Mouse (Mus musculus): ENCODE measurements at regions not wholly inside any gene's neighbourhood (a gene's known extent, or its start where the extent isn't known, plus 50 kb on each side); places are given as distances from the start of the nearest gene placed in this dataset.
"Not testable (repeated sequence)": the region's sequence is repeated elsewhere in the genome, so short reads cannot be mapped to it uniquely, and the experiment has no call there.

GRCm38 (mm10) chr15:19458485-19458884 is 639.7 kb downstream of the Cdh10 start:
- no peak for DNase-seq (ENCODE audit: low spot score in 2 of 2)
- intact Hi-C loops (cut with DNase I), result no loop called here

DNA sequence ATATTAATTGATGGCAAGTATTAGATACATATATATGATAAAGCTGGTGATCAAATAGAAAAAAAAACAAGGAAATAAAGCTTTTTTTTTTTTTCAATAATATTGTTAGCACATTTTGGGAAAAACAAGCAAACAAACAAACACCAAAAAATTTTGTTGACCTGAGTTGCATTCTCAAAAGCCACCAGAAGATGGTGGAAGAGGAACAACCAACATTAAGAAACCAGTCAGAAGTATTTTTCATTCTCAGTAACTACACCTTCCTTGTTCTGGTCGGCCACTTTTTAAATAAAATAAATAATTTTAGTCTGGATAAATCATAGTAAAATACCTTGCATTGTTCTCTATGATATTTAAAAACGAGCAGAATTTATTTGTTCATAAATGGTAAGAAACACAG is 654.8 kb downstream of the Cdh10 start:
- DNase-seq (ENCODE audit: low spot score in 2 of 2), result no peak
- intact Hi-C loops (cut with DNase I), result loop anchor here (5.0 to 10.0 kb wide), 2 partner anchors 931 to 1934 kb away; no protein-coding TSS in a partner anchor

DNA sequence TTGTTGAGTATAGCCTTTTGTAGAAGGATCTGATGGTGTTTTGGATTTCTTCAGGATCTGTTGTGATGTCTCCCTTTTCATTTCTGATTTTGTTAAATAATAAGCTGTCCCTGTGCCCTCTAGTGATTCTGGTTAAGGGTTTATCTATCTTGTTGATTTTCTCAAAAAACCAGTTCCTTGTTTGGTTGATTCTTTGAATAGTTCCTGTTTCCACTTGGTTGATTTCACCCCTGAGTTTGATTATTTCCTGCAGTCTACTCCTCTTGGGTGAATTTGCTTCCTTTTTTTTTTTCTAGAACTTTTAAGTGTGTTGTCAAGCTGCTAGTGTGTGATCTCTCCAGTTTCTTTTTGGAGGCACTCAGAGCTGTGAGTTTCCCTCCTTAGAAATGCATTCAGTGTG is 674.8 kb downstream of the Cdh10 start:
- intact Hi-C loops (cut with DNase I); DNase-seq (ENCODE audit: low spot score in 2 of 2): not testable (repeated sequence)

DNA sequence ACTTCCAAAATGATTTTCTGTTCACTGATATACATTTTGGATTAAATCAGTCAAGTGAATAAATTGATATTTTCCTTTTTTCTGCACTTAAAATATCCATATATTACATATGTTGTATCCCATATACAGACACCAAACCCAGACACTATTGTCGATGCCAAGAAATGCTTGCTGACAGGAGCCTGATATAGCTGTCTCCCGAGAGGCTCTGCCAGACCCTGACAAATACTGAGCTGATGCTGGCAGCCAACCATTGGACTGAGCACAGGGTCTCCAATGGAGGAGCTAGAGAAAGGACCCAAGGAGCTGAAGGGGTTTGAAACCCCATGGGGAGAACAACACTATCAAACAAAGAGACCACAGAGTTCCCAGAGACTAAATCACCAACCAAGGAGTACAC is 700.6 kb downstream of the Cdh10 start:
- intact Hi-C loops (cut with DNase I), result no loop called here
- no peak for DNase-seq (ENCODE audit: low spot score in 2 of 2)

GRCm38 (mm10) chr15:19540676-19541075 is 721.9 kb downstream of the Cdh10 start:
- intact Hi-C loops (cut with DNase I), result no loop called here
- DNase-seq (ENCODE audit: low spot score in 2 of 2), result no peak

DNA sequence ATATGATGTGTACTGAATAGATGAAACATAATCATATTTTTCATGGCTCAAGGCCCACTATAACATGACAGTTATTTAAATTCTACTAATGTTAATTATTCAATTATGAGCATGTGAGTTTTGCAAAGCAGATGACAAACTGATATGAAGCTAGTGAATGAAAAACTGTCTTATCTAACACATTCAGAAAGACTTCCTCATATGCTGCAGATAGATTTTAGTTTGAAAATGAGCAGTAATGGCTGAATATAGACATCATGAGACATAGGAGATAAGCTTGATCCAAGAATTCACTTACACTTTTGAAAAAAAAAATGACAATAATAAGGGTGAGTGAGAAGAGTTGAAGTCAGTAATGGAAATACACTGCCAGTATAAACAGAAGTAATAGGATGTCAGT is 731.0 kb downstream of the Cdh10 start:
- no peak for DNase-seq (ENCODE audit: low spot score in 2 of 2)
- intact Hi-C loops (cut with DNase I), result no loop called here

- no peak for DNase-seq (ENCODE audit: low spot score in 2 of 2)
- intact Hi-C loops (cut with DNase I), result no loop called here
Measured at GRCm38 (mm10) chr15:19584769-19585168, 766.0 kb downstream of the Cdh10 start.

DNA sequence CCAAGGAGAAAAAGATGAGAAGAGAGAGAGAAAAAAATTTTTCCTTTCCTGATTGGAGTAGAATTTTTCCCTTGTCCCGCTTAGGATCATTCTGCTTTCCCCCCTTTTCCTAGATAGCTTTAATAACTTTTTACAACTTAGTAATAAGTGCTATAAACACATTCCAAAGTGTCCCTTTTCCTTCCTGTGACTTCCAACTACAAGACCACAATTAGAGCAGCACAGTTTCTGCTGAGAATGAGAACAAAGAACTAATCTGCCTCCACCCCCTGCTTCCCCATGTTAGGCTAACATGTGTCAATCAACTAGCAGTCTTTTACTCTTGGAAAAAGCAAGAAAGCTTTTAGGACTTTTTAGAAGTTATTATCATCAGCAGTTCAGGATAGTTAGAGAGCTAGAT is 766.5 kb downstream of the Cdh10 start:
- DNase-seq (ENCODE audit: low spot score in 2 of 2), result no peak
- intact Hi-C loops (cut with DNase I), result no loop called here

DNA sequence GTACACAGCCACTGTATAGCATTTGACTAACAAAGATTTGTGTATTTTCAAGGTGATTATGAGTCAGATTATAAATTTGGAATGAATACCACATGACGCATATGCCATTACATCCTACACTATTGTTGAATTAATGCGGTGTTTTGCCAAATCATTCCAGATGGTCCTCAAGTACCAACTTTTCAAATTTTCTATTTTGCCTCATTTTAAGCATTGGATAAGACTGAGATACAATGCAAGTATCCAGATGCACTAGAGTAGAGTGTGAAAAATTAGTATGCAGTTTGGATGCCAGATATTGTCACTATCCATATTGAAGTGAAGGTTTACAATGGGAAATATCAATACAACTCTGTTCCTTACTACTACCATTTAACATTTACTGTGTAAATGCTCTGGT is 775.0 kb downstream of the Cdh10 start:
- intact Hi-C loops (cut with DNase I), result no loop called here
- DNase-seq (ENCODE audit: low spot score in 2 of 2), result no peak

DNA sequence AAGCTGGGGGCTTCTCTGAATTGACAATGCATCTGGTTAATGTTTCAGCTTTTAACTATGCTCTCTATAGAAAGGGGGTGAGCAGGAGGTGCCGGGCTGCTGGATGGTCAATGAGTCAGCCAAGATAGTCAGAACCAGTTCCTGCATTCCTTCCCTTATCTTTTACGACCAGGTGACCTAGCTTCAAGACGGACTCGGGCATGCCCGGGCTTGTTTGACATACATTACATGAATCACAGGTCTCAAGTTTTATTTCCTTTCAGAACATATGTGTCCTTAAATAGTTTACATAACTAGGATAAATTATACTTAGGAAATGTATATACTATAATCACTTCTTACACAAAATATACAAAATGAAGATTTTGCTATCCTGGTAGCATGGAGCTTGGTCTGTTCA is 803.6 kb downstream of the Cdh10 start:
- DNase-seq (ENCODE audit: low spot score in 2 of 2); intact Hi-C loops (cut with DNase I): not testable (repeated sequence)

GRCm38 (mm10) chr15:19667380-19667779 is 781.7 kb upstream of the Cdh12 start:
- intact Hi-C loops (cut with DNase I), result no loop called here
- no peak for DNase-seq (ENCODE audit: low spot score in 2 of 2)

- no peak for DNase-seq (ENCODE audit: low spot score in 2 of 2)
- intact Hi-C loops (cut with DNase I), result no loop called here
Measured at GRCm38 (mm10) chr15:19675545-19675944, 773.5 kb upstream of the Cdh12 start.

- intact Hi-C loops (cut with DNase I), result no loop called here
- peak; percentile 5 to 6 for DNase-seq (ENCODE audit: low spot score in 2 of 2)
Measured at GRCm38 (mm10) chr15:19687239-19687638, 761.8 kb upstream of the Cdh12 start.

GRCm38 (mm10) chr15:19711764-19712163 is 737.3 kb upstream of the Cdh12 start:
- DNase-seq (ENCODE audit: low spot score in 2 of 2), result no peak
- intact Hi-C loops (cut with DNase I), result no loop called here
